Mouse (Mus musculus): ENCODE data around the gene Drd5. TPM values are rescaled to one million over a fixed set of nuclear protein-coding genes. Genes with fewer than 3 reads are reported as not detected.

Gene Drd5
- polyA plus RNA-seq (2015; fragmentation: Nextera tagmentation; extraction: Ambion mirVana): not detected in 2 replicates

- WGBS: 3% methylated on average over 67 of the region's 67 CpGs
- Histone ChIP-seq H3K27ac (no peak within 1 kb of the TSS), H3K9ac (no peak within 1 kb of the TSS), H3K4me1 (peaks cover 5% of the 10 kb centered on the region; the same call in 1 of the 2 replicates), H3K27me3 (replicated peaks) (peaks cover 55% of the 10 kb centered on the region), H3K9me3 (no peaks in the 10 kb centered on the region), H3K4me2 (peak within 1 kb of the TSS; percentile 56), H3K36me3 (no peaks in the 10 kb centered on the region), H3K4me3 (replicated peaks) (peak within 1 kb of the TSS; percentile 28)
- no peak for ATAC-seq (ENCODE audit: insufficient read depth, low FRiP score, low read depth)
These were observed at the start of gene Drd5 for GRCm38 (mm10) chr5:38318966-38319786. Gene Drd5 (plus strand): TSS chr5:38319367.

- no peak overlapping the region for H3K9ac ChIP-seq
- no peak overlapping the region for H3K4me3 ChIP-seq (replicated peaks)
- no peak overlapping the region for H3K27ac ChIP-seq
- peaks cover 12% of the 10 kb centered on the region for H3K36me3 ChIP-seq
- no peaks in the 10 kb centered on the region for H3K9me3 ChIP-seq
- H3K4me1 ChIP-seq: no peaks in the 10 kb centered on the region
- no peak for ATAC-seq (ENCODE audit: insufficient read depth, low FRiP score, low read depth)
- WGBS: 87% methylated on average over 3 of the region's 3 CpGs
- peaks cover 15% of the 10 kb centered on the region for H3K27me3 ChIP-seq (replicated peaks)
- no peak overlapping the region for H3K4me2 ChIP-seq
These were observed 48.2 kb upstream of the Drd5 start for GRCm38 (mm10) chr5:38270942-38271341.

DNA sequence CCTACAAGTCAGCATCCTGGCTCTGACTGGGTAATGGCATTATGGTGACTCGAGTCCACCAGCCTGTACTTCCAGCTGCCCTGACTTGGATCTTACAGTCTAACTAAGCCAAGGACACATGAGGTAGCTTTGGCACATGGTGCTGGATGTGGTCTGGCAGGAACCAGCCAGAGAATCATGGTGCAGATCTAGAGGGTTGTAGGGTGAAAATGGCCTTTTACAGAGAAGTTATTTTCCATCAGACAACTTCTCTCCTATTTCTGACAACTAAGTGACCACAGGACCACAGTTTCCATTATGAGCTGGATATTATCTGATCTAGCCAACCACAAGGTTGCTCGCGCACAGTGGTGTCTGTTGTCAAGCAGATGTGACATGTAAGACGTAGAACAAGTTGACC, 45.3 kb upstream of the Drd5 start:
- Histone ChIP-seq H3K27me3 (replicated peaks) (peaks cover 41% of the 10 kb centered on the region), H3K4me3 (replicated peaks) (no peak overlapping the region), H3K4me2 (no peak overlapping the region), H3K9me3 (no peaks in the 10 kb centered on the region), H3K27ac (no peak overlapping the region), H3K36me3 (peaks cover 2% of the 10 kb centered on the region), H3K9ac (no peak overlapping the region), H3K4me1 (peaks cover 10% of the 10 kb centered on the region)
- no peak for ATAC-seq (ENCODE audit: insufficient read depth, low FRiP score, low read depth)
- 82% methylated on average over 4 of the region's 4 CpGs for WGBS

DNA sequence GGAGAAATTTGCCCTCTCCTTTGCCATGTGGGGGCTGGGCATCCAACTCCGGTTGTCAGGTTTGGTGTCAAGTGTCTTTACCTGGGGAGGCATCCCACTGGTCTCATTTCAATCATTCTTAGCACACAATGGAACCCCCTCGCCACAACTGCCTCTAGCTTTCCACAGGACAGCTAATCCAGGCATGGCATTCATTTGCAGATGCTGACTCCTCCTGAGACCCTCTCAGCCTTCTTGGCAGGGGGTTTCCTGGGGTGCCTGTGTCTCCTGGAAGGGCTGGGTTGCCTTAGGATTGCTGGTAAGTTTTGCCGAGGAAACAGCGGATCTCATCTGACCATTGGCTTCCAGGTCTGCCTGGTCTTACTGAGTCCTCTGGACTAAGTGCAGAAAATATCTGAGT, 43.4 kb upstream of the Drd5 start, which contains the start of gene Otop1:
Gene Otop1 (plus strand): TSS at position 202 of the 400 bp plus-strand sequence.
- H3K27ac ChIP-seq: no peak within 1 kb of the TSS
- no peak for ATAC-seq (ENCODE audit: insufficient read depth, low FRiP score, low read depth)

DNA sequence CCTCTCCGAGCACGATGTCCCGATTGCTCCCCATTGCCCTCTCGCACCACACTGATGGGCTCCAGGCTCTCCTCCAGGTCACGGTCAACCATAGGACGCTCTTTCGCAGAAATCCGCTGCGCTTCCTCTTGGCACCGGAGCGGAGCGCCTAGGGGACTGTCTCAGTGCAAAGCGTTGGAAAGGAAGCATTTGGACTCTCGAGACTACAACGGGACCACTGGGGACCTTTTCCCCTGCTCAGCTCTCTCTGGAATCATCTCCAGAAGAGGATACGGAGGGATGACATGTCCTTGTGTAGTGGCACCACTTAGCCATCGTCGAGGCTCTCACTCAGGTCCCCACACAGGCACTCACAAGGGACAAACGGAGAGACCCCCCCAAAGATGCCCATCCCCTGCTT, 42.7 kb upstream of the Drd5 start:
- H3K9me3 ChIP-seq: no peaks in the 10 kb centered on the region
- H3K4me1 ChIP-seq: peaks cover 10% of the 10 kb centered on the region
- no peaks in the 10 kb centered on the region for H3K36me3 ChIP-seq
- no peak overlapping the region for H3K27ac ChIP-seq
- ATAC-seq (ENCODE audit: insufficient read depth, low FRiP score, low read depth): no peak
- 4% methylated on average over 19 of the region's 19 CpGs for WGBS
- H3K9ac ChIP-seq: no peak overlapping the region
- no peak overlapping the region for H3K4me3 ChIP-seq (replicated peaks)
- no peak overlapping the region for H3K4me2 ChIP-seq
- peaks cover 50% of the 10 kb centered on the region for H3K27me3 ChIP-seq (replicated peaks)

More for the DNA sequence above, 43.4 kb upstream of the Drd5 start, which contains the start of gene Otop1:
- no peak within 1 kb of the TSS for H3K4me3 ChIP-seq (replicated peaks)
- H3K9ac ChIP-seq: no peak within 1 kb of the TSS
- H3K36me3 ChIP-seq: no peaks in the 10 kb centered on the region
- H3K4me2 ChIP-seq: peak within 1 kb of the TSS; percentile 48; the same call in 1 of the 2 replicates
- peaks cover 50% of the 10 kb centered on the region for H3K27me3 ChIP-seq (replicated peaks)
- peaks cover 10% of the 10 kb centered on the region for H3K4me1 ChIP-seq
- H3K9me3 ChIP-seq: no peaks in the 10 kb centered on the region
- 13% methylated on average over 4 of the region's 4 CpGs for whole genome bisulfite sequencing

DNA sequence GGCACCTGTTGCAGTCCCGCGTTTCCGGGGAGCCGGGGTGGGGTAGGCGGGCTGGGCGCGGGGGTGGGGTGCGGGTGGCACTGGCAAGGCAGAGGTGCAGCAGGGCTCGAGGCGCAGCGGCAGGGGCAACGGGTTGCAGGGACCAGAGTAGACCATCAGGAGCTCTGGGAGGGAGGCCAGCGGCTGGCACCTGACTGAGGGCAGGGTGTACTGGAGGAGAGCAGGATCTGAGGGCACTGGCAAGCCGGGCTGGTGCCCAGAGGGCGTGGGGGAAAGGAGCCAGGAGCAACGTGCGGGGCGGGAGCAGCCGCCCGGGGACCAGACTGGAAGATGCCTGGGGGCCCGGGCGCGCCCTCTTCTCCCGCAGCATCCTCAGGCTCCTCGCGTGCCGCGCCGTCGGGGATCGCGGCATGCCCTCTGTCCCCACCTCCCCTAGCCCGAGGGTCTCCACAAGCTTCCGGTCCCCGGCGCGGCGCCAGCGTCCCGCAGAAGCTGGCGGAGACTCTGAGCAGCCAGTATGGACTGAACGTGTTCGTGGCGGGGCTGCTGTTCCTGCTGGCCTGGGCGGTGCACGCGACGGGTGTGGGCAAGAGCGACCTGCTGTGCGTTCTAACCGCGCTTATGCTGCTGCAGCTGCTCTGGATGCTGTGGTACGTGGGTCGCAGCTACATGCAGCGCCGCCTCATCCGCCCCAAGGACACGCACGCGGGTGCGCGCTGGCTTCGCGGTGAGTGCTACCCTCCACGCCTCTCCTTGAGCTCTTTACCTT, 41.9 kb upstream of the Drd5 start:
- H3K27me3 ChIP-seq (replicated peaks): peaks cover 50% of the 10 kb centered on the region
- no peak; the same call in 1 of the 2 replicates for ATAC-seq (ENCODE audit: insufficient read depth, low FRiP score, low read depth)
- 3% methylated on average over 62 of the region's 65 CpGs for WGBS
- no peak overlapping the region for H3K9ac ChIP-seq
- H3K36me3 ChIP-seq: no peaks in the 10 kb centered on the region
- H3K9me3 ChIP-seq: no peaks in the 10 kb centered on the region
- H3K4me2 ChIP-seq: peak overlapping the region; percentile 48
- H3K4me1 ChIP-seq: peaks cover 10% of the 10 kb centered on the region
- peak overlapping the region; percentile 29 for H3K4me3 ChIP-seq (replicated peaks)
- no peak overlapping the region for H3K27ac ChIP-seq

- no peak overlapping the region for H3K9ac ChIP-seq
- H3K9me3 ChIP-seq: no peaks in the 10 kb centered on the region
- ATAC-seq (ENCODE audit: insufficient read depth, low FRiP score, low read depth): no peak
- peak overlapping the region; percentile 48 for H3K4me2 ChIP-seq
- 16% methylated on average over 12 of the region's 12 CpGs for WGBS
- no peak overlapping the region for H3K27ac ChIP-seq
- H3K27me3 ChIP-seq (replicated peaks): peaks cover 50% of the 10 kb centered on the region
- H3K4me1 ChIP-seq: peaks cover 10% of the 10 kb centered on the region
- no peaks in the 10 kb centered on the region for H3K36me3 ChIP-seq
- H3K4me3 ChIP-seq (replicated peaks): no peak overlapping the region
These were observed 41.1 kb upstream of the Drd5 start for GRCm38 (mm10) chr5:38277936-38278600.

DNA sequence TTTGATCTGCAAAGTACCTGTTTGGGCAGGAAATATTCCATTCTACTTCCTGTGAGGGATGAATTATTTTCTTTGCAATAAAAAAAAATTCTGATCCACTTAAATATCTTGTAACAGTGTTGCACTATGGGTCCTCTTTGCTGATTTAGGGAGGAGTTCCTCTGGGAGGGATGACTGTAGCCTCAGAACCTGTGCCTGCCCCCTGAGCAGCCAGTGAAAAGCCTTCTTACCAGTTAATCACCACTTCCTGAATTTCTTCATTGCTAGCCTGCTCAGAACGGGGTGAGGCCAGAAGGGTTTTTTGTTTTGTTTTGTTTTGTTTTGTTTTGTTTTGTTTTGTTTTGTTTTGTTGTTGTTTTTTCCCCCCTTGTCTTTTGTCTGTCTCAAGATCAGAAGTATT, 39.1 kb upstream of the Drd5 start:
- H3K4me2 ChIP-seq: no peak overlapping the region
- peaks cover 10% of the 10 kb centered on the region for H3K4me1 ChIP-seq
- WGBS: 36% methylated on average over 1 of the region's 1 CpGs
- no peak overlapping the region for H3K9ac ChIP-seq
- no peak for ATAC-seq (ENCODE audit: insufficient read depth, low FRiP score, low read depth)
- H3K4me3 ChIP-seq (replicated peaks): no peak overlapping the region
- no peaks in the 10 kb centered on the region for H3K9me3 ChIP-seq
- no peak overlapping the region for H3K27ac ChIP-seq
- H3K27me3 ChIP-seq (replicated peaks): peaks cover 42% of the 10 kb centered on the region
- no peaks in the 10 kb centered on the region for H3K36me3 ChIP-seq

- Histone ChIP-seq H3K27me3 (replicated peaks) (no peaks in the 10 kb centered on the region), H3K9ac (no peak overlapping the region), H3K36me3 (no peaks in the 10 kb centered on the region), H3K4me3 (replicated peaks) (no peak overlapping the region), H3K4me1 (no peaks in the 10 kb centered on the region), H3K27ac (no peak overlapping the region), H3K4me2 (no peak overlapping the region), H3K9me3 (no peaks in the 10 kb centered on the region)
- no peak for ATAC-seq (ENCODE audit: insufficient read depth, low FRiP score, low read depth)
- 65% methylated on average over 9 of the region's 9 CpGs for WGBS
These were observed 33.4 kb upstream of the Drd5 start for GRCm38 (mm10) chr5:38285724-38286123.

- no peak overlapping the region for H3K4me2 ChIP-seq
- 84% methylated on average over 3 of the region's 3 CpGs for WGBS
- ATAC-seq (ENCODE audit: insufficient read depth, low FRiP score, low read depth): no peak
These were observed 30.7 kb upstream of the Drd5 start for GRCm38 (mm10) chr5:38288476-38288875.

DNA sequence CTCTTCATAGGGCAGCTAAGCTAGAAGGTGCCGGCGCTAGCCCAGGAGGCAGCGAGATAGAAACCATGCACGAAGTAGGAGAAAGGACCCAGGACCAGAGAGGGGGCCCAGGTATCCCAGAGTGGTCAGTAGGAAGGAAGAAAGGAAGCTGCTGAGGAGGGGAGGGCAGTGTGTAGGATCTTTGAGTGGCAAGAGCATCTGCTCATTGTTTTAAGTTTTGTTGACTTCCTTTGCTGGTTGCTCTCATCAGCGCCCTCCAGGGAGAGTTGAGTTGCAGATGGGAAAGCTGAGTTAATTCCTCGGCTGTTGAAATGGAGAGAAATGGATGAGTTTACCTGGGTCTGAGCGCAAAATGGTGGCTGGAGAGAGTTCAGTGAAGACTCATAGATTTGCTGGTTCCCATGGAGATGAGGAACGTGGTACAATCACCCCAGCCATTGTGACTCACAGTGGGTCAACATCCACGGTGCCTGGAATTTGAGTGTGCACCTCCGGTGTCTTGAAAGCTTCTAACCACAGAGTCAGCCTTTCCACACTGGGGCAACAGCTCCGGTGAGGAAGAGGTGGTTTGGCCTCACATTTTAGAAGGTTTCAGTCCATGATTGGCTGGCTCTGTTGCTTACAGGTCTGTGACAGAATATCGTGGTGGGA, 17.3 kb upstream of the Drd5 start:
- Histone ChIP-seq H3K4me1 (no peaks in the 10 kb centered on the region), H3K4me3 (replicated peaks) (no peak overlapping the region), H3K9ac (no peak overlapping the region), H3K4me2 (no peak overlapping the region), H3K9me3 (no peaks in the 10 kb centered on the region), H3K27ac (no peak overlapping the region), H3K36me3 (no peaks in the 10 kb centered on the region), H3K27me3 (replicated peaks) (no peaks in the 10 kb centered on the region)
- WGBS: 84% methylated on average over 12 of the region's 12 CpGs
- ATAC-seq (ENCODE audit: insufficient read depth, low FRiP score, low read depth): no peak

More at GRCm38 (mm10) chr5:38288476-38288875, 30.7 kb upstream of the Drd5 start:
- H3K9me3 ChIP-seq: no peaks in the 10 kb centered on the region
- no peaks in the 10 kb centered on the region for H3K27me3 ChIP-seq (replicated peaks)
- H3K36me3 ChIP-seq: no peaks in the 10 kb centered on the region
- no peaks in the 10 kb centered on the region for H3K4me1 ChIP-seq
- H3K27ac ChIP-seq: no peak overlapping the region
- H3K9ac ChIP-seq: no peak overlapping the region
- H3K4me3 ChIP-seq (replicated peaks): no peak overlapping the region
